Mouse (Mus musculus) bone marrow macrophage, adult 2 months (primary cell): ENCODE data around the gene Mrpl43. TPM values are rescaled to one million over a fixed set of nuclear protein-coding genes. Genes with fewer than 3 reads are reported as not detected.
A peak's percentile ranks its signal among the peaks of the same experiment; 100 is the strongest.

Source experiments
- H3K27ac ChIP-seq: 2 replicates; pipeline ENCODE4 v1.5.1; 2012; ENCODE audit warnings: low read depth, low read length; ENCODE audit not compliant: insufficient read depth
- H3K4me1 ChIP-seq: 2 replicates; pipeline ENCODE4 v1.6.1; 2012; ENCODE audit warnings: low read length; ENCODE audit not compliant: control insufficient read depth, insufficient read depth
- H3K4me3 ChIP-seq: 2 replicates; pipeline ENCODE4 v1.5.1; 2012; ENCODE audit warnings: mild to moderate bottlenecking, low read length, moderate library complexity; ENCODE audit not compliant: insufficient read depth
- CTCF ChIP-seq: IDR thresholded peaks from 2 replicates; pipeline ENCODE4 v1.5.1; 2012; ENCODE audit warnings: low read depth, mild to moderate bottlenecking, low read length, moderate library complexity
- POLR2A ChIP-seq: IDR thresholded peaks from 2 replicates; pipeline ENCODE4 v1.6.1; 2012; ENCODE audit warnings: mild to moderate bottlenecking, low read depth, low read length, borderline replicate concordance
- polyA plus RNA-seq: library from polyadenylated mRNA; stranded (reverse); fragments of >200 nt; gene quantifications from 2 replicates; pipeline ENCODE4 v1.2.4, GENCODE M21; 2012; ENCODE audit not compliant: missing spikeins, insufficient read depth, insufficient read length

Gene Mrpl43
- polyA plus RNA-seq, 1 experiment, result 38.5 TPM

DNA sequence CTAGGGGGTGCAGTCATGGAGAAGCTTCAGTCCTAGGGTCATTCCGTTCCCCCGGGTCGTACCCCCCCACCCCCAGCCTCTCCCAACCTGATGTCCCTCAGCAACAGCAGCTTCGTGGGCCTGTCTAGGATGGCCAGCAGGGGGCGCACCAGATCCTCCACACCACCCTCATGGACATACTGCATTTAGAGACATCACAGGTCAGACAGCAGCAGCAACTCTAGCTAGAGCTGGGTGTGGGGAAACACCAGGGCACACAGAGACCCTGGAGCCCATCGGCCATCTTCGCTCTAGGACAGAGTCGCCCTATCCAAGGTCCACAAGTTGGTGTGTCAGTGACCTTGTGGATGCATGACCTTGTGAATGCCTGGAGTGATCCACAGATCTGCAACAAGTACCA, 23.9 kb upstream of the Mrpl43 start:
- Histone ChIP-seq H3K27ac (no peak overlapping the region), H3K4me3 (peak overlapping the region; percentile 6; the same call in 1 of the 2 replicates), H3K4me1 (peaks cover 4% of the 10 kb centered on the region)
- TF ChIP-seq CTCF, result peak; percentile 98
- TF ChIP-seq POLR2A, result no peak

DNA sequence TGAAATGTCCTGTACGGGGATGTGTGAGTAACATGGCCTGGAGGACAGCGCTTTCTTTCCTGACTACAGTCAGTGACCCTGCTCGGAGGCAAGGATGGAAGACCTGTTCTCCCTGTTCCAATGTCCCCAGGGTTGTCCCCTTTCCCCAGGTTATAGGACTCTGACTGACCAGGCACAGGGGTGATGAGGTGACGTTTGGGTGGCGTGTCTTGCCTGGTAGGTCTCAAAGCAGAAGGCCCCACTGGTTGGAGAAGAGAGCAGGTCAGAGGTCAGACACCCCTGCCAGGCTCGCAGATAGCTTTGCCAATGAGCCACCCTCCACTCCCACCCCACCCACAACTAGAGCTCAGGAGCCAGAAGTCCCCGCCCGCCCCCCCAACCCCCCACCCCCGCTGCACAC, 23.3 kb upstream of the Mrpl43 start:
- Histone ChIP-seq H3K4me1 (peaks cover 4% of the 10 kb centered on the region), H3K4me3 (no peak overlapping the region), H3K27ac (no peak overlapping the region)
- TF ChIP-seq CTCF, result no peak
- TF ChIP-seq POLR2A, result no peak

DNA sequence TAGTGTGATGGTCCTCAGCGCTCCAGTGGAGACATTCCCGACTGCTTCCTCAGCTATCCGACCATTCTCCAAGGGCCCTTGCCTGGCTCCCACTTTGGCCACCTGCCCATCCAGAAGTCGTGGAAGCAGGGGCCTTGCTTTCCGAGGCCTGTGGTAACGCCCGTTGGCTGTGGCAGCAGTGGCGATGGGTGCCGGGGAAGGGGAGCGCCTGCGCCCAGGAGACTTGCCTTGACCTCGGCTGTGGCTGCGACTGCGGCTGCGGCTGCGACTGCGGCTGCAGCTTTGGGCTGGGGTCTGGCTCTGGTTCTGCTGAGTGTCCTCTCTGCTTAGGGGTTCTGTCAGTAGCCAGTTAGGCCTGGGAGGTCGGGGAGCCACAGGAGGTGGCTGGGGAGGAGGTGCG, 22.5 kb upstream of the Mrpl43 start:
- H3K4me1 ChIP-seq, result peaks cover 4% of the 10 kb centered on the region

DNA sequence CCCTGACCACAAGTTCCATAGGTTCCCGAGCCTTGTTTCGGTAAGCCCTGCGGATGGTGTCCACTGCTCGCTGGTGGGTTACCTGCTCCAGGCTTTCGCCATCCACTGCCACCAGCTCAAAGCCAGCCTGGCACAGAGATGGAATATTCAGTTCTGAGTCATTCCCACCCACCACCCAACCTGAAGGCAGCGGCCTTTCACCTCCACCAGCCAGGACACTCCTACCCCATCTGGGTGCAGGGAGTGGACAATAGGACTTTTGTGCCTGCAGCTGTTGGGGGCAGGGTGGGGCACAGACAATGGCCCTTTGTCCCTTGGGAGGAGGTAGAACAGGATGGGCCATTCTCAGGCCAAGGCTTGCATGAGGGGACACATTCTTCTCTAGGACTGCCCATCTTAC, 21.6 kb upstream of the Mrpl43 start:
- Histone ChIP-seq H3K4me1 (peaks cover 4% of the 10 kb centered on the region), H3K27ac (no peak overlapping the region), H3K4me3 (no peak overlapping the region)
- TF ChIP-seq POLR2A (no peak), CTCF (no peak)

More for the DNA sequence above, 22.5 kb upstream of the Mrpl43 start:
- TF ChIP-seq CTCF, result no peak
- TF ChIP-seq POLR2A, result no peak
- no peak overlapping the region for H3K4me3 ChIP-seq
- no peak overlapping the region for H3K27ac ChIP-seq

DNA sequence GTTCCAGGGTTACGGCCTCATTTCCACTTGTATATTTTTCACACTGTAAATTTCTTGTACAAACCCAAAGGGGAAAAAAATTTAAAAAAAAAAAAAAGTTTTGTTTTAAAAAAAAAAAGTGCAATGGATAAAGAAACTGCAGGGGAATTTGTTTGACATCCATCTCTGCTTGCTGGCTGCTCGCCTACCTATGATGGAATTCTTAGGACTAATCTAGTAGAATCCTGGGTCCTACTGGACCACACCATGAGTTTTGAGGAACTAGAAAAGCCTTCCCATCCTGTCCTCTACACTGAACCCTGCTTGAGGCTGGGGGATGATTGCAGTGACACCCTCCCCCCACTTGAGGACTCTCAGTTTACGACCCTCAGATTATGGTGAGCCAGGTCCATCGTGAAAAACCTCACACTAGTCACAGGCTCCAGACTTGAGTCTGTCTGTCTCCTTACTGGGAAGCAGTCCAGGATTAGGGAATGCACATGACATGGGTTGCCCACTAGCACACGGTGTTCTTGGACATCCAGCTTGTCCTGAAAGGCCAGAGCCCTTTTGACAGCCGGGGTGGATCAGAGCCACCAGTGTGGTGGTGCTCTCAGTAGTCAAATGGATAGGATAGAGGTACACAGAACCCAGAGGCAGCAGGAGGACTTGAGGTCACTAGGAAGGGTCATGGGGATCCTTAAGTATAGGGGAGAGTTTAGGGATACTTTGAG, 20.9 kb upstream of the Mrpl43 start:
- TF ChIP-seq POLR2A (no peak), CTCF (no peak)
- Histone ChIP-seq H3K4me3 (no peak overlapping the region), H3K27ac (no peak overlapping the region), H3K4me1 (peaks cover 1% of the 10 kb centered on the region)

DNA sequence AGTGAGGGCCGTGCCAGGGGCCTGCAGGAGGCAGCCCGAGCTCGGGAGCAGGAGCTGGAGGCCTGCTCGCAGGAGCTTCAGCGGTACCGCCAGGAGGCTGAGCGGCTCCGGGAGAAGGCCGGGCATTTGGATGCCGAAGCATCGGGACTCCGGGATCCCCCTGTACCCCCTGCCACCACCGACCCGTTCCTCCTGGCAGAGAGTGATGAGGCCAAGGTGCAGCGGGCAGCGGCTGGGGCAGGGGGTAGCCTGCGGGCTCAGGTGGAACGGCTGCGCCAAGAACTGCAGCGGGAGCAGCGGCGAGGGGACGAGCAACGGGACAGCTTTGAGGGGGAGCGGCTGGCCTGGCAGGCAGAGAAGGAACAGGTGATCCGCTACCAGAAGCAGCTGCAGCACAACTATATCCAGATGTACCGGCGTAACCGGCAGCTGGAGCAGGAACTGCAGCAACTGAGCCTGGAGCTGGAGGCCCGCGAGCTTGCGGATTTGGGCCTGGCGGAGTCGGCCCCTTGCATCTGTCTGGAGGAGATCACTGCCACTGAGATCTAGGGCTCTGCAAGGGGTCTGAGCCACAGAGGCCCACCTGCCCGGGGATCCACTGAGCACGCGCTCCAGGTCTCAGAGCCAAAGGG, 19.8 kb upstream of the Mrpl43 start:
- Histone ChIP-seq H3K4me1 (no peaks in the 10 kb centered on the region), H3K27ac (no peak overlapping the region)
- no peak for TF ChIP-seq CTCF
- TF ChIP-seq POLR2A, result no peak

DNA sequence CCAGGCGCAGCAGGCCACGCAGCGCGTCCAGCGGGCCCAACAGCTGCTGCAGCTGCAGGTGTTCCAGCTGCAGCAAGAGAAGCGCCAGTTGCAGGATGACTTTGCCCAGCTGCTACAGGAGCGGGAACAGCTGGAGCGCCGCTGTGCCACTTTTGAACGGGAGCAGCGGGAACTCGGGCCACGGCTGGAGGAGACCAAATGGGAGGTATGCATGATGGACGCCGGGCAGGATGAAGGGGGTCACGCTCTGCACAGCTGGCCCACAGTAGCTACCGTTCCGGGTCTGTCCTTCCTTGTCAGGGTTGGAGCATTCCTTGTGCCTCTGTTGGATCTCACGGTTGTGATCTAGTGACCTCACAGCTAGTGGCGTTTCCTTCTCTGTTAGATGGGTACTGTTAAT, 18.5 kb upstream of the Mrpl43 start:
- Histone ChIP-seq H3K27ac (no peak overlapping the region), H3K4me1 (no peaks in the 10 kb centered on the region), H3K4me3 (no peak overlapping the region)
- no peak for TF ChIP-seq CTCF
- no peak for TF ChIP-seq POLR2A

More for the DNA sequence above, 19.8 kb upstream of the Mrpl43 start:
- H3K4me3 ChIP-seq, result no peak overlapping the region

DNA sequence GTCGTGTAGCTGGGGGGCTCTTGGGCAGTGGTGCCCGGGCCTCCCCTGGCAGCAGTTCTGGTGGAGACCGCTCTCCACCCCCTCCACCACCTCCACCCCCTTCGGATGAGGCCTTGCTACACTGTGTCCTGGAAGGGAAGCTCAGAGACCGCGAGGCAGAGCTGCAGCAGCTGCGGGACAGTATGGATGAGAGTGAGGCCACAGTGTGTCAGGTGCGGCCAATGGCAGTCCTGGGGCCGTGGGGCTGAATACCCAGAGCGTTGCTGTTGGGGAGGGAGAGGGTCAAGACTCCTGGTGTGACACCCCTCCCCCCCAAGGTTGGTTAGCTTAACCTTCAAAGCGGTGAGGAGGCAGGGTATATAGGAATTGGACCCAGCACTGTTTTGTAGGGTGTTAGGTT, 17.8 kb upstream of the Mrpl43 start:
- Histone ChIP-seq H3K27ac (no peak overlapping the region), H3K4me3 (no peak overlapping the region), H3K4me1 (no peaks in the 10 kb centered on the region)
- TF ChIP-seq CTCF, result no peak
- no peak for TF ChIP-seq POLR2A

DNA sequence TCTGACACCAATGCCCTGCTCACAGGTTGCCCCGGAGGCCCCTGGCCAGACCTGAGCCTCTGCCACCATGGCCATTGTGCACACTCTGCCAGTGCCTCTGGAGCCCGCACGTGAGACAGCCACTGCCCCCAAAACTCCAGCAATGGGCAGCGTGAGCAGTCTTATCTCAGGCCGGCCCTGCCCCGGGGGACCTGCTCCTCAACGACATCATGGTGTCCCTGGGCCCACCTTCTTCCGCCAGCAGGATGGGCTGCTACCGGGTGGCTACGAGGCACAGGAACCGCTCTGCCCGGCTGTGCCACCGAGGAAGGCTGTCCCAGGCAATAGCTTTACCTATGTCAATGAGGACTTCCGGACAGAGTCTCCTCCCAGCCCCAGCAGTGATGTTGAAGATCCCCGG, 15.1 kb upstream of the Mrpl43 start:
- Histone ChIP-seq H3K4me1 (no peaks in the 10 kb centered on the region), H3K4me3 (no peak overlapping the region), H3K27ac (no peak overlapping the region)
- no peak for TF ChIP-seq POLR2A
- TF ChIP-seq CTCF, result no peak

DNA sequence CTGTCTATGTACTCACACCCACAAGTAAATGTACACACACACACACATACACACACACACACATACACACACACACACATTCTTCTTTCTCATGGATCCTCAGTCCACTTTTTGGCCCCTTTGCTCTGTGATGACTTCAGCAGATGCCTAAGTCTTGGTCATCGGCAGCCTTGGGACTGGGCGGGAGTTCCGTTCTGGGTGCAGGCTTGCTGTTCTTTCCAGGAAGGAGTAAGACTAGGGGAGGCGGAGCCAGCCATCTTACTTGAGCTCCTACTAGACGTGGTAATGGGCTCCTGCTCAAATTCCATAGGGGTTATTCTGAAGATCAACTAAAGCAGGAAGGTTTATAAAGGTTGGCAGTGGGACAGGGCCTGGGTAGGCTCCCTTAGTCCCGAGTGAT, 14.1 kb upstream of the Mrpl43 start:
- Histone ChIP-seq H3K4me3 (no peak overlapping the region), H3K27ac (no peak overlapping the region), H3K4me1 (no peaks in the 10 kb centered on the region)
- TF ChIP-seq POLR2A, result no peak
- TF ChIP-seq CTCF, result no peak
